Mouse (Mus musculus) spleen, postnatal 14 days (tissue): ENCODE results near the gene Gpr132.

Source experiments
- DNase-seq, 2 experiments: peaks; one replicate each; pipeline ENCODE4 v3.0.0; 2021 to 2022; ENCODE audit warnings: low spot score in 2 of 2

Gpr132 gene

DNA sequence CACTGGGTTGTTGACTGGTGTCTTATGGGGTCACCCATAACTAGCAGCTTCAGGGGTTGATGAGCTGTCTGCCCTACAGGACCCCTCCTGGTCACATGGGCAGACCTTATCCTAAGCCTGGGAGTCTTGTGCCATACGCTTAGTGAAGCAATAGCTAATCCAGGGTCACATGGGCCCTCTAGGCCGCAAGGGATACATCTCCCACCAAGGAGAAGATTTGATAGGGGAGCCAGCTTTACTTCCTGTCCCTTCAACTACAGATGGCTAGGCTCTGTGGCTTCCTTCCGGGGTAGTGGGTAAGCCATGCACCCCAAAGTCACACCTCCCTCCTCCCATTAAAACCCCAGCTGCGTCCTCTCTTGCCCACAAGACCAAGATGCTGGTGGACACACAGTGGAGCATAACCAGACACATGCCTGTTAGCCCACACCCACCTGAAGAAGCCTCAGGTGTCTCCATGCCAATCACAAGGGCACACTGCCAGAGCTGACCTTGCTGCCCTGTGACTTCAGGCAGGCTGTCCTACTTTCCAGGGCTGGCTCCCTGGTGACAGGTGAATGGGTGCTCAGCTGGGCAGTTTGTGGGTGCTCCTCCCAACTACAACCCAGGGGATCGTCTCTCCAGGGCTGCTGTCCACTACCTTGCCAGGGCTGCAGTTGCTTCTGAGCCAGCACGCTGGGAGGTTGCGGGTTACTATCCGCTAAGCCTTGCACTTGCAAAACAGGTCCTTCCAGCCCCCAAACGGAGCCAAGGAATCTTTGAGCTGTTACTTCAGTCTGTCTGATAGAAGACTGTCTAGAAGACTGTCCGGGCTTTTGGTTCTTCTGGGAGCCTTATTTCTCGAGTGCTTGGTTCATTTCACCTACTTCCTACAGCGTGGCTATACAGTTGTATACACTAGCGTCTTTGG, at the start of gene Gpr132:
Gene Gpr132 (minus strand): TSS at position 51 of the 910 bp plus-strand sequence.
- DNase-seq = no peak

DNA sequence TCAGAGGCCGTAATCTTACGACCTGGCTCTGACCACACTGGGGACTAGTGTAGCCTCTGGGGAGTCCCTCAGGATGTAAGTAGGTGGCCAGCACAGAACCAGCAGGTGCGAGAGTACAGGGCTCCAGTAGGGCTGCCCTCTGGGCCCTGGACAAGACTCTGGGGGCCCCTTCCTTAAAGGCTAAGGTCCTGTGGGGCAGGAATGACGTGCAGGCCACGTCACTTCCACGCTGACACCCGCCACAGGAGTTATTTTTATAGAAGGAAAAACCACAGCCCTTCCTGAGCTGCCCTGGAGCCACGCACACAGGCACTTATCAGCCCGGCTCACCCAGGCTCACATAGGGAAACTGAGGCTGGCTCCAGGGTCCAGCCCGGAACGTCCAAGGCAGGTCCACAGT, 49.5 kb upstream of the Gpr132 start:
- no peak for DNase-seq

DNA sequence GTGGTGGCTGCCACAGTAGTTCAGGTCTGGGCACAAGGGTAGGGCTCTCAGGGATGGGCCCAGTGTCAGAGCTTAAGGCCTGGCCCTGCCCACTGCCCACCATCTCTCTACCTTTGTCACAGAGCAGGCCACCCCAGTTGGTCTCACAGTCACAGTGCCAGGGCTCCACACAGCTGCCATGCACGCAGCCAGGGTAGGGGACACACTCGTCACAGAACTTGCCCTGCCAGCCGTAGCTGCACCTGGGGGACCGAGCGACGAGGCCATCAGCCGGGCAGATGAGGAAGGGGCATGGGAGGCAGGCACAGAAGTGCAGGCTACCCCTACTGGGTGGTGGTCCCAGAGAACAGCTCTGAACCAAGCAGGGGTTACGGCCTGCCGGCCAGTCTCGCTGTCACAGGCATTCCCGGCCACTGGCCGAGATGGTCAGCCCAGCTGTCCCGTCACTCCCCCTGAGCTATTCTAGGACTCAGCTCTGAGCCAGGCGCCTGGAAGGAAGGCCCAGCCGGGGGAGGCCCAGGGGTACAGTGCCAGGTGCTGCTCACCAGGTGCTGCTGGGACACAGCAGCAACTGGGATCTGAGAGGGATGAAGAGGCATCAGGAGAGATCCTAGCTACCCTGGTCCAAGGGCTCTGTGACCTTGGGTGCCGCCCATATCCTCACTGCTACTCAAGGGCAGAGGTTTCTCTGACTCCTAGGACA, 48.8 kb upstream of the Gpr132 start:
- no peak for DNase-seq

DNA sequence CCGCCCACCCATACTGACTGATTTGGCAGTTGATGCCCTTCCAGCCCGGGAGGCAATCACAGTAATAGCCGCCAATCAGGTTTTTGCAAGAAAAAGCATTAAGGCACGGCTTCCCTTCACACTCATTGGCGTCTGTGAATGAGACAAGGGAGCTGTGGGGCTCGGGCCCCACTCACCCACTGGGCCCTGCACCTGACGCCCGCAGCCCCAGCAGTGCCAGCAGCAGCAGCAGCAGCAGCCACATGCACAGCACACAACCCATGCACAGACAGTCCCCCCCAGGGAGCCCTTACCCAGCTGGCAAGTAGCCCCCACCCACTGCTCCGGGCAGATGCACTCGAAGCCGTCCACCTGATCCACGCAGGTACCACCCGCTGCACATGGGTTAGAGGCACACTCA, 47.6 kb upstream of the Gpr132 start:
- DNase-seq = no peak

DNA sequence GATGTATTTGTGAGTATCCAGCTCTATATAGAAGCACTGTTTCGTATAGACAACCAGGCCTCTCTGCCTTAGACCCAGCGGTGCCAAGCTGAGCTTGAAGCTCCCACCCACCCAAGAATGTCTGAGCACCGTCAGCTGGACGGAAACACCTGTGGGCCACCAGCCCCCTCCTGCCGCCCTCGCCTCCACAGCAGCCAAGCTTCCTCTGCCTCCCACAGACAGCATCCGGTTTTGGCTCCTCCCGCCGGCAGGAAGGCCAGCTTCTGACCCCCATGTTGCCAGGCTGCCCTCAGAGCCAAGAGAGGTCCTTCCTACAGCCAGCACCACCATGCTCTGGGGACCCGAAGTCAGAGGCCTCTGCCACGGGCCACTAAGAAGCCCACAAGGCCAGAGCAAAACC, 46.5 kb upstream of the Gpr132 start:
- DNase-seq = no peak

DNA sequence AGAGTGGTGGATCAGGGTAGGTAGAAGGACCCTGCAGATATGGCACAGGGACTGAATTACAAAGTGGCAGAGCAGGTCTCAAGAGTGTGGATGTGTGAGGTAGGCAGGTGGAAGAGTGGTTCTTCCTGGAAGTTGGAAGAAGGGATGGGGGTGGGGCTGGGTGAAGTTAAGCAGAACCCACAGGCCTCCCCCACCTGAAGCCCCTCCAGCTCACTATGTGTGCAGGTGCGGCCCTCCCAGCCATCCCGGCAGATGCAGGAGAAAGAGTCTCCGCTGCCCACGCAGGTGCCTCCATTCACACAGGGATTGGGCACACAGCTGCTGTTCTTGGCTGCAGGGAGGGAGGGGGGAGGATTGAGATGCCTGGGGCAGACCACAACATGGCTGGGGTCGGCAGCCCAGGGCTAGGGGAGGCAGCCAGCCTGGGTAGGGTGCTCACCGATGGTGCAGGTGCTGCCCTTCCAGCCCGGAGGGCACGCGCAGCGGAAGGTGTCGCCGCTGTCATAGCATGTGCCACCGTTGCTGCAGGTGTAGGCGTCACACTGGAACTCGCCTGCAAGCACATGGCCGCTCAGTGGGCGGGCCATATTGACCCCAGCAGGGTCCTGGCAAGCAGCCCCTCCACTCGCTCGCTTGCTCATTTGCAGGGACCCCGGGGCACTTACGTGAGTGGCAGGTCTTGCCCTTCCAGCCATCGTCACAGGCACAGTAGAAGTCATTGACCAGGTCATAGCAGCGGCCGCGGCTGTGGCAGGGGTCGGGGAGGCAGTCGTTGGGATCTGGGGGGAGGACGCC, 45.1 kb upstream of the Gpr132 start:
- no peak for DNase-seq

DNA sequence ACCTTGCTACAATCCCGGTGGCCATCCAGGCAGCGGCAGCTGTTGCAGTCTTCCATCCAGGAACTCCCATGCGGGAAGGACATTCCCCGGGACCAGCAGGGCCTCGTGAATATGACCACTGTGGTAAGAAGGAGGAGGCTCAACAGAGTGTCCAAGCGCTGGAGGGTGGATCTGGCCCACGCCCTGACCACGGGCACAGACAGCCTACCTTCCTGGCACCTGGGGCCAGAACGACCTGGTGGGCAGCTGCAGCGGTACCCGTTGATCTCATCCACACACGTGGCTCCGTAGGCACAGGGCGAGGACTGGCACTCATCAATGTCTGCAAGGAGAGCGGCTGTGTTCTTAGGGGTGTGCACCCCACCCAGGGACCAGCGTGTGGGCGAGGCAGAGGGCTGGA, 43.7 kb upstream of the Gpr132 start:
- DNase-seq = no peak

DNA sequence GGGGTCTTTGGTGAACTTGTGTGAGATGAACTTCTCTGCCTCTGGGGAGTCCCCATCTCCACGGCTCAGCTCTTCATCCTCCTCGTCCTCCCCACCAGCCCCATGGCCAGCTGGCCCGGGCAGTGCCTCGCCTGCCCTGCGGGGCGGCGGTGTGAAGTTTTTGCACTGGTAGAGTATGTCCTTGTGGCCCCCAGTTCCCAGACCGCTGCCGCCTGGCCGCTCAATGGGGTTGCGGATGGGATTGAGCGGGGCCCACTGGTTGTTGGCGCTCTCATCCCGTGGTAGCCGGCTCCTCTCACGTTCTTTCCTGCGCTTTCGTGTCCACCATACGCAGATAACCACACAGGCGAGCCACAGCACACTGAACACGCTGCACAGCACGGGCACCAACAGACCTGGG, 41.0 kb upstream of the Gpr132 start:
- DNase-seq = no peak

DNA sequence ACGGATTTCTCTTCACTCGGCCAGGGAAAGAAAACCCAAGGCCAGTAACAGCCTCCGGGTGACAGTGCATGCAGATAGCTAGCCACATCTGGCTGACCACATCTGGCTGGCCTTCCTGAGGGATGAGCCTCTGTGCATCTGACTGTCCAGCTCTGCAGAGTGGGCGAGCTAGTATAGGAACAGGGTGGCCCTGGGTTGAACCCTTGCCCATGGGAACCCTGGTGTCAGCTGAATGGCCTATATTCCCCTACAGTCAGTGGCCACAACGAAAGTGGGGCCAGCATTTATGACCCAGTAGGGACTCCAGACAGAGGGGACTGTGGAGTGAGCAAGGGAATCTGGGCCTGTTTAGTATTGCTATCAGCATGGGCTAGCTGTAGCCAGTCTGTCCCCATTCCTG, 37.0 kb upstream of the Gpr132 start:
- DNase-seq = no peak

DNA sequence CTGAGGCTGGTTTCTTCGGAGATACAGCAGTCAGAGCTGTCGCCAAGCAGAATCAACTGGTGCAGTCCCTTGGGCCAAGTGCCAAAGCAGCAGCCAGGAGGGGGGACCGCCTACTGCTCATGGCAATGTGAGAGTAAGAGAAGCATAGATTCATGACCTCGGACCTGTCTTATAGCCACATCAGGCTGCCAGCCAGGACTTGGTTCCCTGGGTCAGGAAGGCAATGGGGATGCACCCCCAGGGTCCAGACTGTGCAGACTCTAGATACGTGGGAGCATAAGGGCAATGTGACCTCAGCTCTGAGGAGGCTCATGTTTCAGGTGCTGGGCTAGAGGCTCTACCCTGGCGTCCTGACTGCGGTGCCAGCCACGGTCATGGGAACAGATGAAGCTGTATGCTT, 35.9 kb upstream of the Gpr132 start:
- no peak for DNase-seq

DNA sequence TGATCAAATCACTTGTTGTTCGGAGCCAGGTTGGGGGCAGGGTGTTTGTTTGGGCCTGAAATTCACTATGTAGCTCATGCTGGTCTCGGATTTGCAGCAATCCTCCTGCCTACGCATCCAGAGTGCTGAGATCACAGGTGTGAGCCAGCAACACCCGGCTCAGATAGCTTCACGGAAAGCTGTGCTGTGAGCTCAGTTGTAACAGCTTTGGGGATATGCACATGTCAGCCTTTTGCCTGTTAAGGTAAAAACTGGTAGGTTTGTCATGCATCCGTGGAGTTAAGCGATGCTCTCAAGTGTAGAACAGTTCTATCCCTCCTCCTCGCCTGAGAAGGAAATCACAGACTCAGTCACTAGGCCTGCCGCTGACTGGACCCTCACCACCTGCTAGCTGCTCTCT, 32.6 kb upstream of the Gpr132 start:
- no peak for DNase-seq

DNA sequence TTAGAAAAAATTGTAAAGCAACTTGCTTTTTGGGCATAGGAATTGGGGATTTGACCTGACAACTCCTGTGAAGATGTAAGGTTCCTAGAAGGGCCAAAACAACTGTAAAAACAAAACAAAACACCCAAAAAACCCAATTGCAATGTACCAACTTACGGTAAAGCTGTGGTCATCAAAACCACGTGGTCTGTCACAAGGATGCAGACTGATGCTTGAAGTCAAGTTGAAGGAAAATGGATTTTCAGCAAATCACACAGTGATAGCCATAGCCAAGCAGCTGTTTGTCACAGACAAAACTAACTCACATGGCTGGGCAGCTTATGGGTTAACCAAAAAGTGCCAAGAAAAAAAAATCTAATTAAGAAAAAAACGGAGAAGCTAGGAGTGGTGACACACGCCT, 30.9 kb upstream of the Gpr132 start:
- no peak for DNase-seq

DNA sequence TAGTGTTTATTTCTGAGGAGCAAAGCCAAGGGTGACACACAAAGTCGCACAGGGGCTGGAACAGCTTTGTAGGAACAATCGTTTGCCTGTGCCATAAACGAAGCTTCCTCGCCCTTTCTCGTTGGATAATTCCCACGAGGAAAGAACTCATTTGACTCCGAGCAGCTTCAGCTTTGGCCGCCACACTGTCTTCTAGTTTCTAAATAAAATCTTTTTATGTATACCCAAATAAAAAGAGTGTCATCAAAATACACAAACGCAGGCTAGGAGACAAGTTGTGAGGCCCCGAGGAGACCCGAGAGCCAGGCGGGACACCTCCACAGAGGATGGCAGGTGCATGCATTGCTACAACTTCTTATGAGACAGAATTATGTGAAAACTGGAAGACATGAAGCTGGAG, 30.3 kb upstream of the Gpr132 start:
- DNase-seq = no peak

DNA sequence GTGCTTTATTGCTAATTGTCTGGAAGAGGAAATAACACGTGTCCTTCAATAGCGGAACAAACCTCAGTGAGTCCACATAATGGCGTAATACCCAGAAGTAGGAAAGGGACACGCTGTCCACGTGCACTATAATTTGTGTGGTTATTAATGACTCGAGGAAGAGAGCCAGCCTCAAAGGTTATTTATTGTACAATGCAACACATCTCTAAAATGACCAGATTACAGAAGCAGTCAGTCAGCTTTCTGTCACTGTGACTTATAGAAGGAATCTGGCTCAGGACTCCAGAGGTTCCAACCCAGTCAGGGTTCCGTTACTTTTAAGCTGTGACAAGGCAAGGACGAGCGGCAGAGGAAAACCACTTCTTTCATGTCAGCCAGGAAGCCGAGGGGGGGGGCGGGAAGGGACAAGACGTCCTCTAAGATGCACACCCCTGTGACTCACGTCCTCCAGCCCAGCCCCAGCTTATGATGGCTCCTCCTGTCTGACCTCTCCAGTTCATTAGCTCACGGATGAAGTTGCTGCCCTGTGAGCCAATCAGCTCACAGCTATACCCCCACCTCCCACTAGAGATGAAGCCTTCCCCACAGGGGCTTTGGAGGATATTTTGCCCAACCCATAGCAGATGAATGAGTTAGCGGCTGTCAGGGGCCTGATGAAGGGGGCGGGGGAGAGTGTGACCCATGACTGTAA, 29.6 kb upstream of the Gpr132 start:
- no peak for DNase-seq

DNA sequence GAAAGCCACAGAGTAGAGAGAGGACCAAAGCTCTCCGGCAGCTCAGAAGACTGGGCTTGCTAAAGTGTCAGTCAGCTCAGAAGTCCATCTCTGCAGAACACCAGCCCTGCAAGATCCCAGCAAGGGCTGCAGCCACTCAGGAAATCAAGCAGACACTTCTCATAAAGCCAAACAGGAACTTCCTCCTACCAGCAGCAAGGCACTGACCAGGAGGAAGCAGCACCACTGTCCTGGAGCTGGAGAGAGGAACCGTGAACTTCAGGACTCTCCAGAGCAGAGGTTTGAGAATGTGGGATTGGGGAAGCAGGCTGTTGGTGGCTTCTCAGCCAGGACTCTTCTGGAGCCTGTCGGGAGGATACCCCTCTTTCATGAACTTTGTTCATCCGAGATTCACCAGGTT, 26.9 kb upstream of the Gpr132 start:
- DNase-seq = no peak

DNA sequence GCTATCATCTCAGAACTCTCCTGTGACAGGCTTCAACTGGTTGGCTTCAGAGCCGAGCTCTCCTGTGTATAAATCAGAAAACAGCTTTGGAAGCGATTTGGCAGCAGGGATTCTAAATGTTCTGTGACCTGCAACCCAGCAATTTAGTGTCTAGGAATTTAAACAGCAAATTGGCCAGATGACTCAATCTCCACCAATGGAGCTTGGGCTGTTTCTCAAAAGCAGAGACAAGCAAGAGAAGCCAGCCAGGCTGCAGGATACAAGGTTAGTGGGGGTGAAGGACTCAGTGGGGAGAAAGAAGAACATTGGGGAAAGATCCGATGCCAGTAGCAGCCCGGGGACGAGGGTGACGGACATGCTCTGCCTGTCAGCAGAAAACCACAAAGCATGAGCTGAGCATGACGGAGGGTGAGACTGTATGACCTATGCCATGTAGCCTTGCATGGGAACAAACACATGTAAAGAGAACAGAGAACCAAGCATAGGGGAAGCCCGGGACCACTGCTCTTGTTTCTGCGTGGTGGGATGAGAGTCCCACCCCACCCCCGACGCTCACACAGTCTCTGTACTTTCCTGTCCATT, 26.4 kb upstream of the Gpr132 start:
- no peak for DNase-seq

DNA sequence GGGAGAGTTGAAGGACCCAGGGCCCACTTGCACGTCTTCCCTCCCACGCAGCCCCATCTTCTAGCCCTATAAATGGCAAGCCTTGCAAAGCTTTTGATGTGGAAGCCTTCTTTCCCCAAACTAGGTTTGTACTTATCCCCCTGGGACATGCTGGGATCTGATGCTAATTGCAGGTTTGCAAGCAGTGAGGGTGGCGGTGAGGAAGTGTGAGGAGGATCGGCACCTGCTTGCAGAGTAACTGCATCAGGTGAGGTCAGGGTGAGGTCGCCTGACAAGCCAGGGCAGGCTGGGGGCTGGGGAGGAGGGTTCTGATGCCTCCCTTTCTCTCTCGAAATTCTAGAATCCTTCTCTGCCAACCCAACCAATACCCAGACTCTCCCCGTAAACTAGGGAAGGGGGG, 17.4 kb upstream of the Gpr132 start:
- DNase-seq = no peak

DNA sequence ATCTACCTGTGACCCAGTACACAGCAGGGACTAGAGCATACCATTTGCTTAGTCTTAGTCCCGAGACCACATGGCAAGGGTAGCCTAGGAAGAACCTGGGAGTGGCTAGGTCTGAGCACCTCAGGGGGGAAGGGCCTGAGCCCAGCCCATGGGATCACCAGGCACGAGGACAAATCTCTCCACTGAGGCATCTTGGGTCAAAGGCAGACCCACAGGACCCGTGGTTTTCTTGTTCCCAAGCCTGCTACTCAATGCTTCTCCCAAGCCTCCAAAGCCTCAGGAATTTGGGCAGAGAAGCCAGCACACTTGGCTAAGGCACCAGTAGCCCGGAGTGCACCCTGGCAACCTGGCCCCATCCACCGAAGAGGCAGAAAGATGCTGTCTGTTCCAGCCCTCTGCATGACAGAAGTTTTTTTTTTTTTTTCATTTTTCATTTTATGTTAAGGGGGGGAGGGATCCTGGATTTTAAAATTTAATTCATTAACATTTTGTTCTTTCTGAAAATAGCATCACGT, 13.3 kb upstream of the Gpr132 start:
- DNase-seq = no peak

DNA sequence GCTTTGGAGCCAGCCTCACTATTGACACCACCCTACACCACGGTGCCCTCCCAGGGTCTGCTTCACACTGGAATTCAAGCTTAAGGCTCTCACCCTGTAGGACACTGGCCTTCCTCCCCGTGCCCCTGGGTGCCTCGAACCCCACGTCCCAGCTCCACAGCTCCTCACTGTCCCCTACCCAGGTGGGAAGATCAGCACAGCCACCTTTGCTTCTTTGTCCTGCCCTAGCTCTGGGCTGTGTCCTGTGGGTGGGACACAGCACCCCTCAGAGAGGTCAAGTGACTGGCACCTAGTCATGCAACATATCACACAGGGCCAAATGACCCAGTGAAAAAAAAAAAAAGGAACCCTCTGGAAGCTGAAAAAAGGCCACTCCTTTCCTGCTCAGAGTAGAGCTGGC, 12.6 kb upstream of the Gpr132 start:
- DNase-seq = no peak

DNA sequence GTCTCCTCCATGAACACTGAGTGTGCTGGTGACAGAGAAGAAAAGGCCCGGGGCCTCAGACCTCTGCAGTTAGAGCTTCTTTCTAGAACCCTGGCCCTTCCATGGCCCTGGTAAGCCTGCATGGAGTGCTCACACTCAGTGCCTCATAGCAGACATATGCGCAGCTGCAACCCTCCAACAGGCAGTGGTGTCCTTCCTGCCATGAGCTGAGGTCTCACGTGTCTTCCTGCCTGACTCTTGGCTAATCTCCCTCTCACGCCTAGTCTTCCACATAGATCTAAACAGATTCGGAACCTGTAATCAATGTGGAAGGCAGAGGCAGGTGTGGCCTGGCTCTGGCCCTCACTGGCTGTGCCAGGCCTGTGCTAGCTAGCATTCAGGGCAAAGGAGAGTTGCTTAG, 11.7 kb upstream of the Gpr132 start:
- DNase-seq = no peak

DNA sequence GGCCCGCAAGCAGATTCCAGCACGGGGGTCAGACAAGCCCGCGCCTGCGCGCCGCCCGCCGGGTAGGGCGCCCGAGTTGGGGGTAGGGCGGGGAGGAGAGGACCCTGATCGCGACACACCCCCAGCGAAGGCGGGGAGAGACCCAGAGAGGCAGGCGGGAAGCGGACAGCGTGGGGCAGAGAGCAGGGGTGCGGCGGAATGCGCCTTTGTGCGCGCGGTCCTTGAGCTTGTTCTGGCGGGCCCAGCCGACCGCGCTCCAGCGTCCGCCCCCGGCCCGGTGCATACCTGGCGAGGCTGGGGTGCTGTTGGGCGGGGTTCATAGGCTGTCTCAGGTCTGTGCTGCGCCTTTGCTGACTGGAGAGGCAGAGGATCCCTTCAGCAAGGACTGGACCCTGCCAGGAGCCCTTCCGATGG, 9.6 kb upstream of the Gpr132 start:
- DNase-seq = no peak
